In the genomic region with DNA sequence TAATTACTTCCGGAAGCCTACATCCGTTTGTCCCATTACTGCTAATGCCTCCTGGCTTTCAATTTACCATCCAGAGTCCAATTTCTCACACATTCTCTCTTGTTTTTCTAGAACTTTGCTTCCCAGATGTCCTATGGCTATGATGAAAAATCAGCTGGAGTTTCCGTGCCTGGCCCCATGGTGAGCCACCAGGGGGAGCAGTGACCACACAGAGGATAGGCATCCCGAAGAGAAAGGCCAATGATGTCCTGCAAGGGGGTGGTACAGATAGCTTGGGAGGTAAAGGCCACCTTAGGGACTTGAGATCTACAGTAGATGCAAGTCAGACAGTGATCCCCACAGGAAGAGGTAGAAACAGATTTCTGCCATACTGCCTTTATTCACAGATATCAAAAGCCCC, we compare ENCODE assay signal across 8 mouse cellular contexts. TPM values are rescaled to one million over a fixed set of nuclear protein-coding genes. Genes with fewer than 3 reads are reported as not detected.
DNase-seq lines count a peak whose midpoint lies in the region; ATAC-seq and TF ChIP-seq lines count a peak whose summit lies in the region.

No protein-coding gene starts in this region.

- H3K27me3 ChIP-seq in limb, embryonic 14.5 days (ENCODE audit: control insufficient read depth, insufficient read depth, low read length): no peaks in the 10 kb centered on the region

- no peaks in the 10 kb centered on the region for H3K9me3 ChIP-seq in limb, embryonic 14.5 days (ENCODE audit: control insufficient read depth, low read length)

- H3K36me3 ChIP-seq in limb, embryonic 14.5 days (ENCODE audit: control insufficient read depth, insufficient read depth, low read length): peaks cover 65% of the 10 kb centered on the region

- H3K4me3 ChIP-seq in limb, embryonic 14.5 days (replicated peaks; ENCODE audit: low read length): peak overlapping the region; percentile 75

- DNase-seq in ovary, postnatal 36 days (ENCODE audit: low spot score): peak; percentile 74
- DNase-seq in ovary, postnatal 10 days (ENCODE audit: low spot score): no peak
- DNase-seq in c-Kit-positive CD71-negative TER-119-negative erythroid progenitor cells, embryonic 14.5 days (ENCODE audit: low read depth): peak; percentile 53
- DNase-seq in frontal cortex, postnatal 36 days (ENCODE audit: low spot score in 2 of 2): peak; percentile 68 to 81
- DNase-seq in kidney, adult 9 months: peak; percentile 78
- DNase-seq in limb, embryonic 14.5 days (ENCODE audit: low spot score): no peak
- peak; percentile 68 to 79 for DNase-seq in urinary bladder, postnatal 36 days (ENCODE audit: low spot score in 2 of 2)

- H3K4me1 ChIP-seq in limb, embryonic 14.5 days (ENCODE audit: control insufficient read depth, insufficient read depth, low read length): peaks cover 34% of the 10 kb centered on the region

- ATAC-seq in limb, embryonic 14.5 days (ENCODE audit: low FRiP score, low read depth): no peak
- 0 out of 2 replicates have a peak, but pooled peaks have one; percentile 22 for ATAC-seq in neutrophil, adult 5-6 weeks (ENCODE audit: extremely low read depth, insufficient number of reproducible peaks, low FRiP score, poor library complexity, severe bottlenecking)

- peak overlapping the region; percentile 93 for H3K27ac ChIP-seq in limb, embryonic 14.5 days (replicated peaks; ENCODE audit: low read depth, low read length)

- H3K9ac ChIP-seq in limb, embryonic 14.5 days (ENCODE audit: low read depth, low read length, severe bottlenecking): peak overlapping the region; percentile 93

- peak overlapping the region; percentile 73 for H3K4me2 ChIP-seq in limb, embryonic 14.5 days (replicated peaks; ENCODE audit: low read depth, low read length, severe bottlenecking)

- no peak for TF ChIP-seq POLR2A in limb, embryonic 14.5 days (IDR thresholded peaks at IDR 0.05; ENCODE audit: borderline replicate concordance, extremely low read depth, insufficient read depth, insufficient read length)

- 17% methylated on average over 4 of the region's 4 CpGs for WGBS in limb, embryonic 14.5 days

RNA-seq across cellular contexts. Expression of a gene that starts 3.3 kb away (rescaled TPM):
- 1,421 and 1,570 TPM in 2 replicates for polyA plus RNA-seq in limb, embryonic 14.5 days (2012; rRNA removed)
- 2,528 and 2,873 TPM in 2 replicates for polyA plus RNA-seq in limb, embryonic 14.5 days (2014; fragmentation: Nextera tagmentation; extraction: Ambion mirVana)
- total RNA-seq in neutrophil, adult 5-6 weeks (2017): not detected in 2 replicates

RNA-seq across cellular contexts. Expression of a gene that starts 28.1 kb away (rescaled TPM):
- 0.41 and 0.58 TPM in 2 replicates for polyA plus RNA-seq in limb, embryonic 14.5 days (2012; rRNA removed)
- 0.29 TPM in 1 of 2 replicates, not detected in the other for polyA plus RNA-seq in limb, embryonic 14.5 days (2014; fragmentation: Nextera tagmentation; extraction: Ambion mirVana)
- not detected in 2 replicates for total RNA-seq in neutrophil, adult 5-6 weeks (2017)

RNA-seq across cellular contexts. Expression of a gene that starts 36.8 kb away (rescaled TPM):
- 19.4 and 32.9 TPM in 2 replicates for polyA plus RNA-seq in limb, embryonic 14.5 days (2012; rRNA removed)
- 9.1 and 10.2 TPM in 2 replicates for polyA plus RNA-seq in limb, embryonic 14.5 days (2014; fragmentation: Nextera tagmentation; extraction: Ambion mirVana)
- total RNA-seq in neutrophil, adult 5-6 weeks (2017): not detected in 2 replicates

RNA-seq across cellular contexts. Expression of a gene that starts 51.6 kb away (rescaled TPM):
- 32.8 and 34.6 TPM in 2 replicates for polyA plus RNA-seq in limb, embryonic 14.5 days (2012; rRNA removed)
- polyA plus RNA-seq in limb, embryonic 14.5 days (2014; fragmentation: Nextera tagmentation; extraction: Ambion mirVana): 17.3 and 17.9 TPM in 2 replicates
- 118 and 120 TPM in 2 replicates for total RNA-seq in neutrophil, adult 5-6 weeks (2017)

Comparison
In these comparisons a context has a peak if more than half of its experiments do, and no peak if none do; other contexts are left out.
1. DNase-seq: peak in ovary, postnatal 36 days (single experiment), c-Kit-positive CD71-negative TER-119-negative erythroid progenitor cells, embryonic 14.5 days (single experiment), frontal cortex, postnatal 36 days (2 of 2), kidney, adult 9 months (single experiment) and urinary bladder, postnatal 36 days (2 of 2); none in ovary, postnatal 10 days (single experiment) and limb, embryonic 14.5 days (single experiment).